In the genomic region with DNA sequence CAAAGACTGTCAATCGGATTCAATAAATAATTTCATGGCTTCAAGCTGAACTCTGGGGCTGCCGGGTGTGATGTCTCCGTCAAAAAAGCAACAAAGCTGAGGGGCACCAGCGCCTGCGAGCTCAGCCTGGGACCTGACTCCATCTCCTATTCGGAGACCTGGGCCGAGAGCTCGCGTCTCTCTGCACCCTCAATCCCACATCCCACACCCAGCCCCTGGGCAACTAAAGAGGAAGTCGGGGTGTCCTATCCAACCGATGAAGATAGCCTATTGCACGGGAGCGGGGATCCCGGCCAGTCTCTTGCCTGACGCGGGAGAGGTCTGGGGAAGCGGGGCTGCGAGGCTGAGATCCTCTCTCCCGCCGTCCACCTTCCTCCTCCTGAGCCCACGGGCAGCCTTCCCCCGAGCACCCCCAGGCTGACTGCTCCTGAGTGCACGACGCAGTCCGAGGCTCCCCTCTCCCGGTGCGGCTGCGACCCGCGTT, we compare ENCODE assay signal across 8 mouse cellular contexts. TPM values are rescaled to one million over a fixed set of nuclear protein-coding genes. Genes with fewer than 3 reads are reported as not detected.
DNase-seq lines count a peak whose midpoint lies in the region; ATAC-seq and TF ChIP-seq lines count a peak whose summit lies in the region.

No protein-coding gene starts in this region.

- peak overlapping the region; percentile 79 for H3K4me3 ChIP-seq in forebrain, embryonic 12.5 days (replicated peaks)
- peak overlapping the region; percentile 80 for H3K4me3 ChIP-seq in hindbrain, embryonic 15.5 days
- peak overlapping the region; percentile 67 to 71 for H3K4me3 ChIP-seq in liver, embryonic 14.5 days (ENCODE audit: insufficient read depth in 1 of 2, low read depth in 2 of 2, low read length in 2 of 2)
- H3K4me3 ChIP-seq in myocyte: peak overlapping the region; percentile 51

- no peaks in the 10 kb centered on the region for H3K36me3 ChIP-seq in forebrain, embryonic 12.5 days (replicated peaks)
- no peaks in the 10 kb centered on the region for H3K36me3 ChIP-seq in hindbrain, embryonic 15.5 days
- no peaks in the 10 kb centered on the region for H3K36me3 ChIP-seq in liver, embryonic 14.5 days (replicated peaks; ENCODE audit: control insufficient read depth, insufficient read depth, low read depth)
- H3K36me3 ChIP-seq in myocyte (ENCODE audit: control insufficient read depth, insufficient read depth): no peaks in the 10 kb centered on the region

- WGBS in forebrain, embryonic 12.5 days: under 1% methylated on average over 27 of the region's 30 CpGs
- under 1% methylated on average over 22 of the region's 30 CpGs for WGBS in hindbrain, embryonic 15.5 days
- WGBS in liver, embryonic 14.5 days (ENCODE audit: insufficient replicate concordance): 2% methylated on average over 30 of the region's 30 CpGs

- no peak for DNase-seq in frontal cortex, postnatal 25 days (ENCODE audit: low spot score in 2 of 2)
- peak; percentile 22 to 32 for DNase-seq in adrenal gland, adult 18-20 months (ENCODE audit: low spot score in 2 of 2)
- no peak for DNase-seq in liver, embryonic 14.5 days (ENCODE audit: low read depth in 3 of 3, low spot score in 3 of 3)
- peak; percentile 72 for DNase-seq in thymus, postnatal 25 days

- TF ChIP-seq EP300 in liver, embryonic 14.5 days (IDR thresholded peaks at IDR 0.05; ENCODE audit: low read depth): no peak

- H3K9ac ChIP-seq in forebrain, embryonic 12.5 days: peak overlapping the region; percentile 86
- H3K9ac ChIP-seq in hindbrain, embryonic 15.5 days: peak overlapping the region; percentile 89
- peak overlapping the region; percentile 60 for H3K9ac ChIP-seq in liver, embryonic 14.5 days (replicated peaks)

- H3ac ChIP-seq in myocyte (ENCODE audit: control insufficient read depth, insufficient read length): peak overlapping the region; percentile 59

- TF ChIP-seq POLR2A in myocyte (IDR thresholded peaks at IDR 0.05; ENCODE audit: insufficient read length, low read depth): peak; percentile 20

- peaks cover 19% of the 10 kb centered on the region; the same call in 1 of the 2 replicates for H3K27me3 ChIP-seq in forebrain, embryonic 12.5 days
- no peaks in the 10 kb centered on the region for H3K27me3 ChIP-seq in hindbrain, embryonic 15.5 days
- H3K27me3 ChIP-seq in liver, embryonic 14.5 days (ENCODE audit: control insufficient read depth, insufficient read depth, low read length): peaks cover 23% of the 10 kb centered on the region
- no peaks in the 10 kb centered on the region for H3K27me3 ChIP-seq in myocyte (ENCODE audit: control insufficient read depth, insufficient read depth, insufficient read length)

- H3K9me3 ChIP-seq in forebrain, embryonic 12.5 days: no peaks in the 10 kb centered on the region
- no peaks in the 10 kb centered on the region for H3K9me3 ChIP-seq in hindbrain, embryonic 15.5 days
- H3K9me3 ChIP-seq in liver, embryonic 14.5 days (ENCODE audit: control insufficient read depth, low read length): no peaks in the 10 kb centered on the region

- peaks cover 13% of the 10 kb centered on the region for H3K79me2 ChIP-seq in myocyte (ENCODE audit: control insufficient read depth, insufficient read depth)

- H3K4me1 ChIP-seq in forebrain, embryonic 12.5 days: peaks cover 20% of the 10 kb centered on the region
- peaks cover 32% of the 10 kb centered on the region for H3K4me1 ChIP-seq in hindbrain, embryonic 15.5 days (replicated peaks)
- H3K4me1 ChIP-seq in liver, embryonic 14.5 days (replicated peaks; ENCODE audit: control insufficient read depth in 2 of 2, insufficient read depth in 2 of 2, low read length in 1 of 2): peaks cover 0 to 7% of the 10 kb centered on the region in 2 experiments; a peak in 2 of 4 replicates

- peak; percentile 42 for ATAC-seq in frontal cortex, adult (ENCODE audit: low TSS enrichment)
- ATAC-seq in forebrain, embryonic 12.5 days (ENCODE audit: low FRiP score): no peak; the same call in none of the 2 replicates
- peak; percentile 66 for ATAC-seq in hindbrain, embryonic 15.5 days (ENCODE audit: low FRiP score, low read depth)
- ATAC-seq in liver, embryonic 14.5 days (ENCODE audit: insufficient read depth): peak; percentile 5; the same call in 1 of the 2 replicates

- H3K4me2 ChIP-seq in forebrain, embryonic 12.5 days: peak overlapping the region; percentile 88
- peak overlapping the region; percentile 92 for H3K4me2 ChIP-seq in hindbrain, embryonic 15.5 days
- H3K4me2 ChIP-seq in liver, embryonic 14.5 days (ENCODE audit: low read depth): peak overlapping the region; percentile 78
- H3K4me2 ChIP-seq in myocyte (ENCODE audit: low read depth): peak overlapping the region; percentile 86

- no peak for TF ChIP-seq CTCF in liver, embryonic 14.5 days (IDR thresholded peaks at IDR 0.05; ENCODE audit: low read depth)

- H3K27ac ChIP-seq in forebrain, embryonic 12.5 days: peak overlapping the region; percentile 90
- H3K27ac ChIP-seq in hindbrain, embryonic 15.5 days (replicated peaks): peak overlapping the region; percentile 96
- no peak overlapping the region for H3K27ac ChIP-seq in liver, embryonic 14.5 days

TF ChIP-seq in myocyte, 11 proteins besides CTCF, POLR2A, EP300 and RAD21:
- TF ChIP-seq POLR2AphosphoS2 (IDR thresholded peaks at IDR 0.05; ENCODE audit: insufficient read length, low read depth) (no peak), REST (IDR thresholded peaks at IDR 0.05; ENCODE audit: insufficient read depth, insufficient read length) (no peak), TCF3 (IDR thresholded peaks at IDR 0.05; ENCODE audit: insufficient read length, low read depth) (no peak), E2F4 (IDR thresholded peaks at IDR 0.05; ENCODE audit: insufficient read depth) (no peak), USF1 (IDR thresholded peaks at IDR 0.05; ENCODE audit: low read depth) (no peak), CEBPB (IDR thresholded peaks at IDR 0.05; ENCODE audit: insufficient read depth, poor library complexity, severe bottlenecking) (no peak), MAX (IDR thresholded peaks at IDR 0.05; ENCODE audit: low read depth) (no peak), SRF (IDR thresholded peaks at IDR 0.05; ENCODE audit: control insufficient read depth, insufficient read length, low read depth) (no peak), MYOD1 (IDR thresholded peaks at IDR 0.05; ENCODE audit: control insufficient read depth in 1 of 3, insufficient read length in 2 of 3, low read depth in 2 of 3) (no peak)

RNA-seq across cellular contexts. Expression of a gene that starts 0.7 kb away (rescaled TPM):
- 10 to 100 TPM; 15.5 to 19.9 TPM for total RNA-seq in adrenal gland, adult 18-20 months (2021)
- polyA plus RNA-seq in forebrain, embryonic 12.5 days (2016; fragmentation: Nextera tagmentation; extraction: Ambion mirVana): 19.6 and 21.6 TPM in 2 replicates
- polyA plus RNA-seq in hindbrain, embryonic 15.5 days (2015; fragmentation: Nextera tagmentation; extraction: Ambion mirVana): 19.8 and 21.1 TPM in 2 replicates
- polyA plus RNA-seq in liver, embryonic 14.5 days (2012; rRNA removed): 3.1 and 4.2 TPM in 2 replicates
- polyA plus RNA-seq in liver, embryonic 14.5 days (2014; fragmentation: Nextera tagmentation; extraction: Ambion mirVana): 4.5 and 6.1 TPM in 2 replicates
- 4.6 TPM for polyA plus RNA-seq in myocyte (2012; fragmentation: generic; extraction: Trizol)

Comparison
In these comparisons a context has a peak if more than half of its experiments do, and no peak if none do; other contexts are left out.
1. DNase-seq: peak in adrenal gland, adult 18-20 months (2 of 2) and thymus, postnatal 25 days (single experiment); none in frontal cortex, postnatal 25 days (0 of 2) and liver, embryonic 14.5 days (0 of 3).
2. Peak in every context shown above with its lines, with median percentiles within 50 percentile points of each other: H3K4me2 ChIP-seq, H3K4me3 ChIP-seq and H3K9ac ChIP-seq.